Mouse (Mus musculus): ENCODE data around the gene Tenm2. TPM values are rescaled to one million over a fixed set of nuclear protein-coding genes. Genes with fewer than 3 reads are reported as not detected.

Gene Tenm2
- total RNA-seq, 2 experiments from 2014 or later: 83.7 to 84.3 TPM

DNA sequence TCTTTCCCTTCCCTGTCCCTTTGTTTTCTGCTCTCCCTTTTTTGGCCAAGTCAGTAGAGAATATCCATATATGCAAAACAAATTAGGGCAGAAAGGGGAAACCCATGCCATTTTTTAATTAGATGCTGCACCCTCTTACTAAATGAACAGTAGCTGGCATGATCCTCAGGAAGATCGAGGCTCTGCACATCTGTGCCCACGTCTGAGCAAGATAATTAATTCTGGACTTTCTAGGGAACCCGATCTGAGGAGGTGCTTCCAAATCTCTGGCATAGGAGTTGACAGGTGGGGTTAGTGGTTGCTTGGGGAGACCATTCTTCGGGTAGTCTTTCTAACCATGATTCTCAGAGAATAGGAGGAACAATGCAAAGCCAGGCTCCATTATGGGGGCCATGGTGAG, 1182.3 kb downstream of the Tenm2 start:
- intact Hi-C loops (cut with DNase I): no loop called here

DNA sequence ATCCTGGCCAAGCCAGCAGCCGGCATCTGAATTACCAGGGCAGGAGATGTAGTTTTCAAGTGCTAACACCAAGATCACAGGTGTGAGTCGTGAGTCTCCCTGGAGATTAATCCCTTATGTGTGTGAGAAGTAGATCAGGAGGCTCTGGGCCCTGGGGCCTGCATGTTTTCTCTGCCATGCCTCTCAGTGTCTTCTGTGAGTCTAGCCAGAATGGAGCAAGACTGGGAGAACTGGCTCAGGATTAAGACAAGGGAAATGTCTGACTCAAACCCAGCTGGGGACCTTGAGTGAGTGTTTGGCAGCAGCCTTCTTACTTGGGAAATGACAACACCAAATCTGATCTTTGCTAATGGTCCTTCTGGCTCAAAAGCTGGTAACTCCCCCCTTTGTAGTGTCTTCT, 1183.2 kb downstream of the Tenm2 start:
- no peak for DNase-seq (ENCODE audit: low spot score in 2 of 2)
- intact Hi-C loops (cut with DNase I): no loop called here

More for the DNA sequence above, 1182.3 kb downstream of the Tenm2 start:
- DNase-seq (ENCODE audit: low spot score in 2 of 2): no peak

DNA sequence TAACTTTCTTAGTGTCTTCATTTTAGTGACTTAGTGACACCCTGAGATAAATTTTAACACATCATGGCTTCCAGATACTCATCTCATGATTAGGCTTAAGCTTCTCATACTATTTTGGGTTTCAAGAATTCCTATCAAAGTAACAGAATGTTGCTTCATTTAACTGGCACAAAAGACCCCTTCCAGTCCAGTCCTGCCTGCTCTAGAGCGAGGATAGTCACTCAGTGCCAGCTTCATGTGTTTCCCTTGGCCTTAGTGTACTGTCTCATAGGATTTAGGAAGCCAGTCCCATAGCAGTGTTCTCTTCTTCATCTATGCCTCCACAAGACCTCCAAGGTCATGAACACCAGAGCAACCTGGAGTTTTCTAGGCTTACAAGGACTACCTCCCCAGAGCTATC, 1183.7 kb downstream of the Tenm2 start:
- intact Hi-C loops (cut with DNase I): no loop called here
- DNase-seq (ENCODE audit: low spot score in 2 of 2): no peak

DNA sequence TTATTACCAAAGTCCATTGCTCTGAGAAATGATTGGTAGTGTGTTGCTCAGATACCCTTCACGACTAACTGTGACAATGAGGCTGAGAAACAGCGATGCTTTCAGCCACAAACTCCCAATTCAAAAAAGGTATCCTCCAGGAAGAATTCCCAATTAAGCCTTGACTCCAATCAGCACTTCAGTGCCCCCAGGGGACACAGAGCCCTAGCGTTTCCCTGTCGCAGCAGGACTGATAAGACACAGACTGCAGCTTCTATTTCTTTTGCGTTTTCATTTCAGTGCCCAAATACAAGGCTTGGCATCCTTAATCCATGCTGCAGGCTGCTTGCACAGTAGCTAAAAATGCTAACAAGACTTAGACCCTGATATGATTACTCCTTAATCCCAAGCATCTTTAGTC, 1186.2 kb downstream of the Tenm2 start:
- no peak for DNase-seq (ENCODE audit: low spot score in 2 of 2)
- intact Hi-C loops (cut with DNase I): loop anchor here (5.0 to 10.0 kb wide), 3 partner anchors 173 to 625 kb away; no protein-coding TSS in a partner anchor

DNA sequence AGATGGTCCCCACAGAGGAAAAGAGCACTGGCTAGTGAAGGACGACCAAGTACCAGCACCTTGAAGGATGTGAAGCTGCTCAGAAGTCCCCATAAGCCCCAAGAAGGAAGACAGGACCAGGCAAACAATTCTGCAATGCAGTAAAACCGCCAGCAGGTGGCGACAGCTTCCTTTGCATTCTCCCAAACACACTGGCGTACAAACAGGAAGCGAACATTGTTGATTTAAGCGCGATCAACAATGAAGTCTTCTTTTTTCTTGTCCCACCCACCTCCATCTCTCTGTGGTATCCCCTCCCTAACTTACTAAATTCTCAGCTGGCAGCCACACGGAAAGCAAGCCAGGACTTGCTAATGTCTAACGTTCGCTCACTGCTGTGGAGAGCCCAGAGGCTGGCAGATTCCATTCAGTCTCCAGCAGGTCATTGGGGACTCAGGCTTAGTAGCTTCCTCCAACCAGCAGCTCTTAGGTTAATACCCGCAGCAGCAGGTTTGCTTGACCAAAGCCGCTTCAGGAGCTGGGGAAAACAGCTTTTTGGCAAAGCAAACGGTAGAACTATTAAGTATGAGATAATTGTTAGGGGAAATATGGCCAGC, 1190.0 kb downstream of the Tenm2 start:
- peak; percentile 71 to 82 for DNase-seq (ENCODE audit: low spot score in 2 of 2)
- intact Hi-C loops (cut with DNase I): loop anchor here (5.0 to 10.0 kb wide), 3 partner anchors 177 to 629 kb away; no protein-coding TSS in a partner anchor

DNA sequence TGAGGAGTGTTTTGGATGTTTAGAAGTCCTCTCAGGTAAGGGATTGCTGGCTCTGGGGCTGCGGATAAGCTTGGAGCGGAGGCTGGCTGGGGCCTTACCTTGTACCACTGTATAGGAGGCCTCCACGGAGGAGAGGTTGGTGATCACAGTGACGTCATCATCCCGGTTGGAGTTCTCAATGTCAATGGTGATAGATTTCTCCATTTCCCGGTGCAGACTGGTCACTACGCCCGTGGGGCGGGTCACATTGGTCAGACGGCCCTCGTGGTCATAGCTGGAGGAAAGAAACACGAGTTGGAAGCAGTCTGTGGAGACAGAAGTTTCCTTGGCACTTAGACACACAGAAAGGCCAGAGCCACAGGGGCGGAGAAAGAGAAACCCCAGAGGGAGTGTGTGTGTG, 1194.4 kb downstream of the Tenm2 start:
- DNase-seq (ENCODE audit: low spot score in 2 of 2): no peak
- intact Hi-C loops (cut with DNase I): loop anchor here (10.0 kb wide), 1 partner anchor 633 kb away; no protein-coding TSS in a partner anchor

DNA sequence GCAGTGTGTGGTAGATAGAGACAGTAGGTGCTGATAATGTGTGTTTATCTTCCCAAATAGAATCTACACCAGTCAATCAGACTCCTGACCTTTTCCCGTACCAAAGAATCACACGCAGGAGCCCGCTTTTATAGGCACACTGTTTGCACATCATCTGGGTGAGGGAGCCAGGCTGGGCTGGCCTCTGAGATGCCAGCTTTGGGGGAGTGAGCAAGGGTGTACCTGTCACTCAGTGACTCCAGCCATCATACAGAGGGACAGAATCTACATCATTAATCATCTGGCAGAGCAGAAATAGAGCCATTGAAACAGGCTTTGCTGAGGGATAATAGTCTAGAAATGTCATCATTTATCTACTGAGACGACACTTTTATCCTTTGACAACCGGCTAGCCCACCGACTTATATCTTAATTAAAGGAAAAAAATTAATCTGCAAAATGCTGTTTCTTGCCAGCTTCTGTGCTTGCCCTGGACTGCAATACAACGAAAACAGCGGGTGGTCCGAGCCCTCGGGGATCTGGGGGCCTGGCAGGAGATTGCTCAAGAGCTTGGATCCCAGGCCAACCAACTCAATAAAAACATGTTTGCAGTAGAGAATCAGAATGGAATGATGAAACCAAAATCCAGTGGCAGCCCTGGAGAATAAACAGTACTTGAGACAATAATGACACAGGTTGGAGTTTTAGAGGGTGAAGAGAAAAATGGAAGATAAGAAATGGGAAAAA, 1195.1 kb downstream of the Tenm2 start:
- DNase-seq (ENCODE audit: low spot score in 2 of 2): no peak
- intact Hi-C loops (cut with DNase I): loop anchor here (10.0 kb wide), 1 partner anchor 634 kb away; no protein-coding TSS in a partner anchor

DNA sequence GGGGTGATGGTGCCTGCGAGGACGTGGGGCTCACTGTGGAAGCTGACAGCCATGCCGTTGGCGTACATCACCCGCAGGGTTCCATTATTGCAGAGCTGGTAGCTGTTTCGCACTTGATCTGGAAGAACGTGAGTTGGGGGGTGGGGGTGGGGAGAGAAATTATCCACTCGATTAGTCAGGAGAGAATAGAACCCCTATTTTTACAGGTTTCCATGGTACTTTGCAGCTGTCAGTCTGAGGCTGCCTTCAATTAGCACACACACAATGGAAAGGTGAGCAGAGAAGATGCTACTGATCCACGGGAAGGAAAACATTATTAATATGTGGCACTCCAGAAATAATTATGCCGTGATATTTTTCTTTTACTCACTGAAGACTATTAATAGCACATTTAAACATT, 1195.9 kb downstream of the Tenm2 start:
- no peak for DNase-seq (ENCODE audit: low spot score in 2 of 2)
- intact Hi-C loops (cut with DNase I): loop anchor here (10.0 kb wide), 1 partner anchor 635 kb away; no protein-coding TSS in a partner anchor

DNA sequence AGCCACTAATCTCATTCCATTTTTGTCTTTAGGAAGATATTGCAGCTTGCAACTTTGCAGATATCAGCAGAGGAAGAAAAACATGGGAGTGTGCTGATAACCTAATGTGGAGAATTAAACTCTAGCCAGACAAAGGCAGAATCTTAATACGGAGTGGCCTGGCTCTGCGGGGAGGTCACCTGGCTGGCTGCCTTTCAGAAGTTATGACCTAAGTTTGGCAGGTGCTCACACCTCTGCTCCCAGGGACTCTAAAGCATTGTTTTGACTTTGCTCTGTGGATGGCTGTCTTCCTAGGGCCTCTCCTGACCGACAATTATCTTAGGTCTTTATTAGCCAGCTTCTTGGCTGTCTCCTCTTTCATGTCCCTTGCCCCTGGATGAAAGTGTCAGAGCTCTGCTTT, 1197.4 kb downstream of the Tenm2 start:
- no peak for DNase-seq (ENCODE audit: low spot score in 2 of 2)
- intact Hi-C loops (cut with DNase I): no loop called here

DNA sequence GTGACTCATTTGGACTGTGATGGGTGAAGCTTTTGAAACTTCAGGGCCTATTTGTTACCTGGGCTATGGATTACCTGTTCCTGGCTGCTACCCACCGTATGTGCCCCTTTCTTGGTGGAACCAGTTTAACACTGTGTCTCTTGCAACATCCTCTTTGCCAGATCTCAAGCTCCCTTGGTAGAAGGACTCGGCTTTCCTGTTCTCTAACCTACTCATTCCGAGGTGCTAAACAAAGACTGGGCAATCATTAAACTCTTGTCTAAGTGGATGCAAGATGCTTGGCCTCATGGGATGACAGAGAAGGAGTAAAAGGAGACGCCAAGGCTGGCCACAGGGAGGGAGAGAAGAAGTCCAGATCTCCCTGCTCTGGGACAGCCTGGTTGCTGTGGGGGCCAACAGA, 1198.5 kb downstream of the Tenm2 start:
- DNase-seq (ENCODE audit: low spot score in 2 of 2): no peak
- intact Hi-C loops (cut with DNase I): no loop called here

DNA sequence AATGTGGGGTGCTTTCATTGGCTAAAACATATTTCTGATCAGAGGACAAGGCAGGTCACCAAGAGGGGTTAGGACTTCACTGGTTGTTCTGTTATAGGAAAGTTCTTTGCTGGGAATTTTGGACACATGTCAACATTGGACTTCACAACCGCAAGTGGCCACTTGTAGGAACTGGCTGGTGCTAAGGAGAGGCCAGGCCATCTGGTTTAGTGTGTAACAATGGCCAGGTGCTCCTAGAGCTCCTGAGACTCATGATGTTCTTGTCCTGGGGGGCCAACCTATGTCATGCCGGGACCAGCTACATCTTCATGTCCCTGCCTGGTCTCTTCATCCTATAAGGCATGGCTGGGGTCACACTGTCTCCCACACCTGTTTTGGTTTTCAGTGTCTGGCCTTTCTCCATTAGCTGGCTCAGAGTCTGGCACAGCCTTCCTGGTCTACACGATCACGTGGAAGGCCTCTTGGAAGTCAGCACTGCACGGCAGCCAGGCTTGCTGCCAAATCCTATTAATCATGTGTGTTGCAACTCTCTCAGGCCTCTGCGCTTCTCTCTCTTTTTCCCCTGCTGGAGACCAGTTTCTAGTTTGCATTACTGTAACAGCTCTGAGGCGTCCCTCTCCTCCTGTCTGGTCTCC, 1199.6 kb downstream of the Tenm2 start:
- intact Hi-C loops (cut with DNase I): no loop called here
- peak; percentile 54 to 59 for DNase-seq (ENCODE audit: low spot score in 2 of 2)

DNA sequence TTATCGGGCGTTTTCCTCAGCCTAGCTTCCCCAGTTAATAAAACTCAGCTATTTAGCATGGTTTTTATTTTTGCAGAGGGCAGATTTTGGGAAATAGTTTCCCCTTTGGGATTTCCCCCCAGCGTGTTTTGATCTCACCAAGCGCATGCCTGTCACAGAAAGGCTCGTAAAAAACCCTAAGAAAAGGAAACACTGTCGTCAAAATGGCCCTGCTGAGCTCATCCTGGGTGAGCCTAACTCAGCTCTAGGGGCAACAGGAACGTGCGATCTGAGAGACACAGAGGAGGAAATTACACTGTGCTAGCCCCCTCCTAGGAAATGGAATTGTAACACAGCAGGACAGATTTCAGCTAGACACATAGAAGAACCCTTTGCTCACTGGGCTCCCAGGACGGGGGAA, 1204.0 kb downstream of the Tenm2 start:
- DNase-seq (ENCODE audit: low spot score in 2 of 2): no peak
- intact Hi-C loops (cut with DNase I): no loop called here

DNA sequence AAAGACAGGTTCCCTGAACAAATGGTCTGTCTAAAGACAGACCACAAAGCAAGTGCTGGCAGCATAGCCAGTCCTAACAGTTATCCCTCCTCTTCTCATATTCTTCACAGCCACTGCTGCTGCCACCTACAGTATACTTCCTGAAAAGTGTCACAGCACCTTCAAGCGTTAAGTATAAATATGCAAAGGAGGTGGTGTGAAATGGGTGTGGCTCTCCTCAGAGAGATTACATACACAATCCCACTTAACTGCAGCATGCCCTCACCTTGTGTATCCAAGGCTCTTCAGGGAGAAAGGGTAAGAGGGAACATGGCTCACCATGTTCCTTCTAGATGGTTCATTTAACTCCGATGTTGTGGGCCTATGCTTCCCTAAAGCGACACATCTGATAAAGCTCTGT, 1215.8 kb downstream of the Tenm2 start:
- intact Hi-C loops (cut with DNase I): no loop called here
- no peak for DNase-seq (ENCODE audit: low spot score in 2 of 2)

DNA sequence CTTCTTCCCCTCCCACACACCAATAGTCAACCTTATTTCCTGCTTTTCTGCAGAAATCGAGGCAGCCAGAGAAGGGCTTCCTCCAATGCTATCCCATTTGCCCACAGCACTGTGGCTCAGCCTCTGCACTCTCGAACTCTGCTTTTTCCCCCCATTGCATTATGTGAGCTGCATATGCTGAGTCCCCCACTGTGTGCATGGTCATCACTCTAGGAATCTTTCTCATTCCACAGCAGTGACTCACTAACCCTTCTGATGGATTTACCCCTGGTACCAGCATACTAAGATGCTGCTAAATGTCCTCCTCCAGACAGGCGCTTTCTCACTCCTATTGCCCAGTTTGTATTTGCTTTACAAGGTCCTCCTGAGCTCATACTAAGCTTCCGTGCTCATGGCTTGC, 1222.6 kb downstream of the Tenm2 start:
- DNase-seq (ENCODE audit: low spot score in 2 of 2): no peak

DNA sequence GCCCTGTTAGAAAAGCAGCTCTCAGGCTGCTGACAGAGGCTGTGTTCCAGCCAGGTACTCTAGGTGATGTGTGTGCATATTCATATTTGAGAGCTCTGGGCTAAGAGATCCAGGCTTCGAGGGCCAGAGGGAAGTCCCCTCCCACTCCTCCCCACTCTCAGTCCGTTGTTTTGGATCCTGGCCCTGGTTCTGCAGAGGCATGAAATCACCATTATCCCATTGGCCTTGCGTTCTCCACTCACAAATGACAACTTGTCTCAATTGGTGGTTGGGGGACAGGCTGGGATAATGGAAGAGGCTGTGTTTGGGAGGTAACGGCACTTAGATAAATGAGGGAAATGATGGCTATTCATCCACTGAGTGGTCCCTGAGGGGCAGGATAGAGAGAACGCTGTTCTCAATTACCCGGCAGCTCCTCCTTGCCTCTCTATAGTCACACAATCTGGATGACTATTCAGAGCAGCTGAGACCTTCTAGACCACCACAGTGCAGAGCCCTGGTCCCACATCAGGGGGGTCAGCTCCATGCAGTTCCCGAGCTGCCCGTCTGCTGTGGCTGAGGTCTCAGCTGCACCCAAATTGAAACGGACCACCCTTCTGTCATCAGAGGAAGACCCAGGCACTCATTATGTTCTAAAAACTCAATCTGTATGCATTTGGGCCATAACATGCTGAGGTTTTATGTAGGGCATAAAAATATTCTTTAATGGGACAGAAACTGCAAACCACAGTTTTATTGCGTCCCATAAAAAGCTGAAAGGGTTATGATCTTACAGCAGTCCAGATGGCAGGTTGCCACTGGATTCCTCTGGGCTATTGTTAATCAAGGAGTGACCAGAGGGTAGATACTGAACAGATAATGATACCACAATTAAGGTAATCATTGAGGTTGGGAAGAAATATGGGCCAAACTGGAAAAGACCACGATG, 1226.2 kb downstream of the Tenm2 start:
- intact Hi-C loops (cut with DNase I): loop anchor here (10.0 kb wide), 1 partner anchor 1165 kb away; no protein-coding TSS in a partner anchor
- DNase-seq (ENCODE audit: low spot score in 2 of 2): no peak

More for the DNA sequence above, 1222.6 kb downstream of the Tenm2 start:
- intact Hi-C loops (cut with DNase I): no loop called here

DNA sequence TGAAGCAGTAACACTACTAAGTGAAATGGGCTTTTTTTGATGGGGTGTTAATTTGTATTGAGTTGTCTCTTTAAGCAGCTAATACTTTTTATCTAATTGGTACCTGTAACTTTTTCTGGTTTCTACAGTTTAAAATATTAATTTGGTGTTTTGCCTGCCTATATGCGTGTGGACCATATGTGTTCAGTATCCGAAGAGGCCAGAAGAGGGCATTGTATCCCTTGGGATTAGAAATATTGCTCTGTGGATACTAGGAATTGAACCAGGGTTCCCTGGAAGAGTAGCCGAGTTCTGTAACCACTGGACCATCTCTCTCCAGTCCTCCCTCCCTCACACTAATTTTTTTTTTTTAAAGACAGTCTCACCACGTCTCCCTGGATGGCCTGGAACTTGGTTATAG, 1232.9 kb downstream of the Tenm2 start:
- no peak for DNase-seq (ENCODE audit: low spot score in 2 of 2)
- intact Hi-C loops (cut with DNase I): loop anchor here (5.0 to 10.0 kb wide), 3 partner anchors 81 to 1158 kb away; no protein-coding TSS in a partner anchor

DNA sequence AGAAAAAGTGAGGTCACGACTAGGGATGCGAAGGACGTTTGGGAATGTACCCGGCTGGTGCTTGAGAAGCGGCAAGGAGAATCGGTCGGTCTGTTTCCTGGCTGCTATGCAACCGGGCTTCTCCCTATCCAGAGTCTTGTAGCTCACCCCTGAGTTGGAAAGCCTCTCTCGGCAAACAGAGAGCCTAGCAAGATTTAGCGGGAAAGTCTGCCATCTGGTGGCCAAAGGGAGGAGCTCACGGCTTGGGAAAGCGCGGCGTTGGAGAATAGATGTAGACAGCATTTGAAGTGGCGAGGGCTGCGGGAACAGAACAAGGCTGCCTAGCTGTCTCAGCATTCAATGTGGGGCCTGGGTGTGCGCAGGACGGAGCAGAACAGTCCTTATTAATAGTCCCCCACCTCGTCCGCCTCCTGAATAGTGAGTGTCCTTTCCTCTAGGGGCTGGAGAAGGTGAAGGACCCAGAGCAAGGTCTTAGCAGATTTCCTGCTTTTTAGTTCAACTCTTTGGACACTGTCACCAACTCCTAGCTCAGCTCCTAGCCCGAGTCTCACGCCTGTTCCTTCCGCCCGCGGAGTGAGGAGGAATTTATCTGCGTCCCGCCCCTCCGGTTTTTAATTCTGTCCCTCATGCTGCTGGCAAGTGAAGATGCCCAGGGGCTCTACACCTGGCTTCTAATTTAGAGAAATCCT, 1234.3 kb downstream of the Tenm2 start:
- DNase-seq (ENCODE audit: low spot score in 2 of 2): peak; percentile 91 to 93
- intact Hi-C loops (cut with DNase I): loop anchor here (2.0 to 10.0 kb wide), 4 partner anchors 79 to 1157 kb away; no protein-coding TSS in a partner anchor

DNA sequence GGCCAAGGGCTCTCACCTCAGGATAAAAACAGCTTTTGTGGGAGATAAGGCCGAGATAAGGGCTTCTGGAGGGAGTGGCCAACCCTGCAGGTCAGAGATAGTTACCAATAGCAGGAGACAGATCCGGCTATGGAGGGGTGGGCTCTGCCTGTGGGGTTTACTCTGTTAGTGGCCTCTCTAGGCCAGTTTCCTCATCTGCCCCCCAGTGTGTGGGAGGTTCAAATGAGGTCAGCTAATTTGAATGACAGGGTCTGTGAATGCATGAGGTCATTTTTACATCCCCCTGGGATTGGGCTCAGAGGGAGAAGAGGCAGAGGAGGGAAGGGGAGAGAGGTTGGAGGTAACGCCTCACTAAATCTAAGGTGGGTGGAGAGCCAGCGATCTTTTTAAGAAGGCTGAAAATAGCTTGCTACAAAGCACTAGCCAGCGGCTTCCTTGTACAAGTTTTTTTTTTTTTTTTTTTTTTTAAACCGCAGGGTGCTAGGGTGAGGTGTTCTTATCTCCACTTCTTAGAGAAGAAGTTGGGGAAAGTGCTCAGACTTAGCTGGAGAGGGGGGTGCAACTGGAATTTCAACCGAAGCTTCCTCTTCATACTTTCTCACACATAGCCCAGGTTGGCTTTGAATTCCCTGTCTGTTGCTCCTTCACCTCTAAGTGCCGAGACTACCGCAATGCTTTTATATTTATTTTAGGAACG, 1235.0 kb downstream of the Tenm2 start:
- intact Hi-C loops (cut with DNase I): loop anchor here (2.0 to 10.0 kb wide), 4 partner anchors 78 to 1156 kb away; no protein-coding TSS in a partner anchor
- DNase-seq (ENCODE audit: low spot score in 2 of 2): no peak
